Mouse (Mus musculus) G1E (cell line): ENCODE measurements at regions not wholly inside any gene's neighbourhood (a gene's known extent, or its start where the extent isn't known, plus 50 kb on each side); places are given as distances from the start of the nearest gene placed in this dataset.

ENCODE experiments used
- ATAC-seq: 2 replicates; pipeline ENCODE4 v1.8.0; 2016; ENCODE audit warnings: mild to moderate bottlenecking; ENCODE audit not compliant: insufficient number of reproducible peaks, poor library complexity, low FRiP score, severe bottlenecking; ENCODE audit errors: extremely low read depth
- DNase-seq: peaks from one replicate; pipeline ENCODE4 v3.0.0; 2012; ENCODE audit warnings: low spot score
- H3K27me3 ChIP-seq: 2 replicates; pipeline ENCODE4 v1.6.1; 2012; ENCODE audit warnings: mild to moderate bottlenecking, low read length, inconsistent platforms; ENCODE audit not compliant: insufficient read depth
- H3K36me3 ChIP-seq: replicated peaks from 2 replicates; pipeline ENCODE3; 2012; ENCODE audit warnings: mild to moderate bottlenecking, inconsistent platforms
- H3K4me1 ChIP-seq: 2 replicates; pipeline ENCODE4 v1.6.1; 2012; ENCODE audit warnings: low read depth, low read length, inconsistent platforms, mixed read lengths; ENCODE audit not compliant: insufficient read depth
- H3K4me3 ChIP-seq: 2 replicates; pipeline ENCODE4 v1.5.1; 2012; ENCODE audit warnings: low read depth, mild to moderate bottlenecking, inconsistent platforms, low read length, moderate library complexity, mixed read lengths
- H3K9me3 ChIP-seq: replicated peaks from 2 replicates; pipeline ENCODE4 v1.6.1; 2012; ENCODE audit warnings: inconsistent platforms
- CTCF ChIP-seq: IDR thresholded peaks from 2 replicates; pipeline ENCODE4 v1.5.1; 2012; ENCODE audit warnings: low read depth, low read length, inconsistent platforms, mixed read lengths
- GATA1 ChIP-seq: IDR thresholded peaks from 2 replicates; pipeline ENCODE4 v1.6.1; 2012; ENCODE audit warnings: borderline replicate concordance, low read length, inconsistent platforms, mixed read lengths
- GATA2 ChIP-seq: IDR thresholded peaks from 2 replicates; pipeline ENCODE4 v1.6.1; 2012; ENCODE audit warnings: low read depth, low read length, inconsistent platforms, borderline replicate concordance
- POLR2AphosphoS5 ChIP-seq: IDR thresholded peaks from 2 replicates; pipeline ENCODE4 v1.6.1; 2012; ENCODE audit warnings: low read depth, low read length, inconsistent platforms; ENCODE audit not compliant: insufficient replicate concordance
- TAL1 ChIP-seq: conservative IDR thresholded peaks from 2 replicates; pipeline ENCODE4 v1.6.1; 2012; ENCODE audit warnings: low read depth, low read length, inconsistent platforms, mixed read lengths

DNA sequence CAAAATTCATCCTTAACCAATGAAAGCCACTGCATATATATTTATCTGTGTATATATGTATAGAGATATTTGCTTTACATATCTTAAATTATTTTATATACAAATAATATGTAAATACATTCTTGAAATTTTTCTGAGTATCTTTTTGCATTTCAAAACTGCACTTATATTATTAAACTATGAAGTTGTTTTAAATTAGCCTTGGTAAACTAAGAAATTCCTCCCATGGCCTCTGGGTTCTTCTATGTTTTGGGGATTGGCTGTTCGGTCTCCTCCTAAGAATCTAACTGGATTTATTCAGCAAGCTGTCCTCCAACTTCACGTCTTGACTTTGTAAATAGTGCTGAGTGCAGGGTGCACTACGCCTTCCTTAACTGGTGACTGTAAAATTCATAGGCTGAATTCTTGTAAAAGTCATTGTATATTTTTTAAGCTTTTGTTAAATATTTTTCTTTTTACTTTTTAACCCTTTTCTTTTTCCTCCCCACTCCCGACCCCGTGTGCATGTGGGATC lies 249.6 kb upstream of the Nfe2l3 start:
- TF ChIP-seq CTCF (no peak), GATA2 (no peak), POLR2AphosphoS5 (no peak), GATA1 (no peak), TAL1 (no peak)
- DNase-seq (no peak), ATAC-seq (no peak)
- Histone ChIP-seq H3K9me3 (no peaks in the 10 kb centered on the region), H3K4me3 (no peak overlapping the region), H3K36me3 (no peaks in the 10 kb centered on the region), H3K27me3 (peaks cover 55% of the 10 kb centered on the region), H3K4me1 (no peaks in the 10 kb centered on the region)

- Histone ChIP-seq H3K9me3 (no peaks in the 10 kb centered on the region), H3K36me3 (no peaks in the 10 kb centered on the region), H3K27me3 (peaks cover 61% of the 10 kb centered on the region), H3K4me3 (no peak overlapping the region), H3K4me1 (no peaks in the 10 kb centered on the region)
- DNase-seq = no peak
- ATAC-seq = no peak
- TF ChIP-seq GATA1 (no peak), TAL1 (no peak), CTCF (no peak), POLR2AphosphoS5 (no peak)
Observed at GRCm38 (mm10) chr6:51183576-51184420, 248.7 kb upstream of the Nfe2l3 start.

DNA sequence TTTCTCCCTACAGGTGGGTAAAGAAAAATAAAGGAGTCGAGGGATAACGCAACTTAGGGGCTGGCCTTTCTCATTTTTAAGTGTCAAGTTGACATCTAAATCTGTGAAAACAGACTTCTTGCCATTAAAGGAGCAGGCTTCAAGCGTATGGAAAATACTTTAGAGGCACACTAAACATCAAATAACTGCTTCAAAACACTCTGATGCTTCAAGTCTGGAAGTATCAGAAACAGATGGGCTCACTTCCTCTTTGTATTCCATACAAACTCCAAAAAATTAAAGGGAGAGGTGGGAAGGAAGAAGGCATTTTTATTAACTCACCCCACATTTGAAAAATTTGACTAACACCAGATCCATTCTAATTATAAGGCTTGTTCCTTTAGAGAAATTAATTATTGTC lies 248.0 kb upstream of the Nfe2l3 start:
- ATAC-seq (no peak), DNase-seq (no peak)
- TF ChIP-seq POLR2AphosphoS5 = no peak
- TF ChIP-seq CTCF = no peak
- TF ChIP-seq TAL1 = no peak
- TF ChIP-seq GATA1 = no peak
- TF ChIP-seq GATA2 = no peak
- Histone ChIP-seq H3K4me3 (no peak overlapping the region), H3K36me3 (no peaks in the 10 kb centered on the region), H3K9me3 (no peaks in the 10 kb centered on the region), H3K4me1 (no peaks in the 10 kb centered on the region), H3K27me3 (peaks cover 61% of the 10 kb centered on the region)

DNA sequence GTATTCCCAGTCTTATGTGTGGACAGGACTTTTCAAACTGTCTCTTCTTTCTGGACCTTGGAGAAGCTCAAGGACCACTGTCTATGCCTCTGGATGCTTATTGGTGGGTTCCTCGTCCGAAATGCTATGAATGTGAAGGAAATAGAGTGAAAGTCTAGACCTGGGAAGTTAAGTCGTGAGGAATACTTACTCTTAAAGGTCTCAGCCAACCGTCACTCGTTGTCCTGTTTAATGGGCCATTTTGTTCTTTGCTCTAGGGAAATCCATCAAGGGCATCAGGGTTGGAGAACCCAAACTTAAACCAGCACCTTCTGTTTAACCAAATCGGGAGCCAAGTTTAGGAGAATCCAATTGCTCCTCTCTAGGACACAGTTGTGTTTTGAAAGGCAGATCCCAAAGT lies 247.3 kb upstream of the Nfe2l3 start:
- H3K4me3 ChIP-seq = no peak overlapping the region
- H3K27me3 ChIP-seq = peaks cover 66% of the 10 kb centered on the region

DNA sequence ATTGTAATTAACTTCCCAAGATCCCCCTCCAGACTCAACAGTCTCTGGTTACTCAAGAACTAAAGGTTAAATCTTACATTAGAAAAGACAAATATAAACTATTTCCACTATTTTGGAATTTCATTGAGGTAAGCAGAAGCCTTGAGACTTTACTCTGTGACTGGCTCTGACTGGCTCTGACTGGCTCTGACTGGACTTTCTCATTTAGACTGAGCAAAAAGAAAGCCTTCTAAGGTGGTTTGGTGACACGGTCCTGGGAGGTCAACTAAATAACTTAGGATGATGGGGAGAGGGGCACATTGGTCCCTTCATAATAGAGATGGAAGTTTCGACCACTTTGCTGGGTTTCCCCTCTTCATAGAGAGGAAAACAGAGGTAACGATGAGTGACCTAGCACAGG lies 243.3 kb upstream of the Nfe2l3 start:
- H3K36me3 ChIP-seq = no peaks in the 10 kb centered on the region
- peaks cover 4% of the 10 kb centered on the region; the same call in 1 of the 2 replicates for H3K4me1 ChIP-seq
- H3K9me3 ChIP-seq = no peaks in the 10 kb centered on the region
- ATAC-seq (no peak), DNase-seq (no peak)
- peaks cover 48% of the 10 kb centered on the region for H3K27me3 ChIP-seq
- no peak overlapping the region for H3K4me3 ChIP-seq
- no peak for TF ChIP-seq GATA1

More for the DNA sequence above, 247.3 kb upstream of the Nfe2l3 start:
- Histone ChIP-seq H3K4me1 (no peaks in the 10 kb centered on the region), H3K36me3 (no peaks in the 10 kb centered on the region), H3K9me3 (no peaks in the 10 kb centered on the region)
- no peak for TF ChIP-seq POLR2AphosphoS5
- TF ChIP-seq GATA2 = no peak
- TF ChIP-seq TAL1 = no peak
- TF ChIP-seq CTCF = no peak
- no peak for TF ChIP-seq GATA1
- DNase-seq (no peak), ATAC-seq (no peak)

DNA sequence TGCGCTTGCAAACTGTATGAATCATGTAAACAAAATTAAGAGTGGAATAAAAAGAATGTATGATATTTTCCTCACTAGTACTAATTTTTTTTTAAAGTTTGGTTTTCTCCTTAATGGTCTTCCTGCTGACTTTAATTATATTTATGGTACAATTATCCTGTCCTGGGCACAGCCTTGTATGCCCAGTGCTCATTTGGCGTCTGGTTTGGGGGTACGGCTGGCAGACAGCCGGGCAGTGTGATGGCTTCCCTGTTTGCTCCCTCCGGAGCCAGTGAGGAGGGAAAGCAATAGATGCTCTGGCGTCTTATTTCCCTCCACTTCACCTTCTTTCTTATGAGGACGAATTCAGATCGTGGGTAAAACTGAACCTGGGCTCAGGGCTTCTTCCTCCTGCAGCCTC lies 239.6 kb upstream of the Nfe2l3 start:
- ATAC-seq (no peak), DNase-seq (no peak)
- H3K4me3 ChIP-seq = no peak overlapping the region
- peaks cover 4% of the 10 kb centered on the region; the same call in 1 of the 2 replicates for H3K4me1 ChIP-seq
- H3K36me3 ChIP-seq = no peaks in the 10 kb centered on the region
- H3K9me3 ChIP-seq = no peaks in the 10 kb centered on the region
- peaks cover 29% of the 10 kb centered on the region for H3K27me3 ChIP-seq
- TF ChIP-seq CTCF = no peak
- no peak for TF ChIP-seq POLR2AphosphoS5
- TF ChIP-seq GATA2 = no peak
- no peak for TF ChIP-seq TAL1
- no peak for TF ChIP-seq GATA1
